Mouse (Mus musculus): ENCODE results near the gene 1810024B03Rik.
"Not testable (repeated sequence)": the region's sequence is repeated elsewhere in the genome, so short reads cannot be mapped to it uniquely, and the experiment has no call there.

The 1810024B03Rik gene

GRCm38 (mm10) chr2:127182598-127183381, 25.3 kb downstream of the 1810024B03Rik start:
- DNase-seq (ENCODE audit: low read depth, low spot score), result peak; percentile 64

- DNase-seq (ENCODE audit: low read depth, low spot score), result not testable (repeated sequence)
Measured at GRCm38 (mm10) chr2:127166261-127166660, 41.8 kb downstream of the 1810024B03Rik start.

- DNase-seq (ENCODE audit: low read depth, low spot score), result no peak
Measured at GRCm38 (mm10) chr2:127165675-127166074, 42.4 kb downstream of the 1810024B03Rik start.

GRCm38 (mm10) chr2:127145699-127146098, 62.4 kb downstream of the 1810024B03Rik start:
- no peak for DNase-seq (ENCODE audit: low read depth, low spot score)

- peak; percentile 83 for DNase-seq (ENCODE audit: low read depth, low spot score)
Measured at GRCm38 (mm10) chr2:127143158-127144063, 64.7 kb downstream of the 1810024B03Rik start, which contains the start of gene Itpripl1. Gene Itpripl1, minus strand, starts transcription at chr2:127143442.

GRCm38 (mm10) chr2:127142577-127143157, 65.4 kb downstream of the 1810024B03Rik start:
- no peak for DNase-seq (ENCODE audit: low read depth, low spot score)

- DNase-seq (ENCODE audit: low read depth, low spot score), result no peak
Measured at GRCm38 (mm10) chr2:127142031-127142430, 66.0 kb downstream of the 1810024B03Rik start.

- no peak for DNase-seq (ENCODE audit: low read depth, low spot score)
Measured at GRCm38 (mm10) chr2:127140011-127140410, 68.1 kb downstream of the 1810024B03Rik start.

- no peak for DNase-seq (ENCODE audit: low read depth, low spot score)
Measured at GRCm38 (mm10) chr2:127139605-127140004, 68.5 kb downstream of the 1810024B03Rik start.

- DNase-seq (ENCODE audit: low read depth, low spot score), result no peak
Measured at GRCm38 (mm10) chr2:127139094-127139493, 69.0 kb downstream of the 1810024B03Rik start.

GRCm38 (mm10) chr2:127138449-127138848, 69.6 kb downstream of the 1810024B03Rik start:
- DNase-seq (ENCODE audit: low read depth, low spot score), result no peak

- DNase-seq (ENCODE audit: low read depth, low spot score), result no peak
Measured at GRCm38 (mm10) chr2:127137838-127138420, 70.2 kb downstream of the 1810024B03Rik start.

- DNase-seq (ENCODE audit: low read depth, low spot score), result no peak
Measured at GRCm38 (mm10) chr2:127136979-127137378, 71.1 kb downstream of the 1810024B03Rik start.

Data from c-Kit-negative CD71-positive TER-119-positive erythroid progenitor cells, embryonic 14.5 days (primary cell).